Mouse (Mus musculus) B cell, adult (primary cell): ENCODE results near the gene Rsph1. TPM values are rescaled to one million over a fixed set of nuclear protein-coding genes. Genes with fewer than 3 reads are reported as not detected.

ENCODE experiments used
- total RNA-seq: library from RNA; stranded (reverse); gene quantifications from 4 replicates; pipeline ENCODE4 v1.2.4, GENCODE M21; 2023; ENCODE audit not compliant: inconsistent age

Rsph1 gene
- total RNA-seq: 0.54 to 1.3 TPM (median 0.83 TPM) in 3 of 4 replicates, not detected in the other

DNA sequence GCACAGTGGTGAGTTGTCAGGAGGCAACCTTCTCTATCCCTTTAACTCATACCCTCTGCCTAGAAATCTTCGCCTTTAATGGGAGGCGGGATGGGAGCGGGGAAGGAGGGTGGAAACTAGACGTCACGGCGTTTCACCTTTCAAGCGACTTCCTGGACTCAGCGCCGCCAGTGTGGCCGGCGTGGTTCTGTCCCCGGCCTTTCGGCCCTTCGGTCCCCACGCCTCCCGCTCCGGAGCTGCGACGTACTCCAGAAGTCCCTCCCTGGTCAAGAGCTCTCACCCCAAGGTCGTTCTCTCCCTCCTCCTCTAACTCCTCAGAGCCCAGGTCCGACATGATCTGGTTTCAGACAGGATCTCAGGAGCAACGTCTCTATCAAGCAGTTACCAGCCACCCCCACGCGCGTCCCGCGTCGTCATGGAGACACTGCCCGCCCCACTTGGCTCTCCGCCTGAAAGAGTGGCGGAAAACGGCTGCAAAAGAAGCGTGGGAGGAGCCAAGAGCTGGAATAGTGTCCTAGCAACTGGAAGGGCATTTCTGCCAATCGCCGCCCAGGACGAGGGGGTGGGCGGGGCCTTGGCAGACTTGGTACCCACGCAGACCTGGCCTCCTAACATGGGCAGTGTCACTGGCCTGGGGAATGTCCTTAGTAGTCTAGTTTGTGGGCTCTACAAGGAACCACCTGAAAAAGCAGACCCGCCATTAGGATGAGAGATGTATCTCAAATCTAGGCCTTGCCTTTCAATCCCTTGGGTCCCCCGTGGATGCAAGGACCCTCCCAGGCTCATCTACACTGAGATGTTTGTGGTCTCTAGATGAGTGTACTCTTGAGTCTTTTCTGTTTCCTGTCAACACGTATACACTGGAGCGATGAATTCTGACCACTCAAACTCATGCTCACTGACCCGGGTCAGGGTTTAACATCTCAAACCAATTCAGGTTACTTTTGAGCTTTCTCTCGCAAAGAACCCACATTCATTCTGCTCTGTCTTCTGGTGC is at the start of gene Rsph1:
Rsph1 (minus strand) TSS at position 462 of the 997 bp plus-strand sequence.

GRCm38 (mm10) chr17:31286492-31286891 is 9.3 kb upstream of the Rsph1 start, which contains the start of gene Slc37a1:
Gene Slc37a1, plus strand, starts transcription at chr17:31286792.

DNA sequence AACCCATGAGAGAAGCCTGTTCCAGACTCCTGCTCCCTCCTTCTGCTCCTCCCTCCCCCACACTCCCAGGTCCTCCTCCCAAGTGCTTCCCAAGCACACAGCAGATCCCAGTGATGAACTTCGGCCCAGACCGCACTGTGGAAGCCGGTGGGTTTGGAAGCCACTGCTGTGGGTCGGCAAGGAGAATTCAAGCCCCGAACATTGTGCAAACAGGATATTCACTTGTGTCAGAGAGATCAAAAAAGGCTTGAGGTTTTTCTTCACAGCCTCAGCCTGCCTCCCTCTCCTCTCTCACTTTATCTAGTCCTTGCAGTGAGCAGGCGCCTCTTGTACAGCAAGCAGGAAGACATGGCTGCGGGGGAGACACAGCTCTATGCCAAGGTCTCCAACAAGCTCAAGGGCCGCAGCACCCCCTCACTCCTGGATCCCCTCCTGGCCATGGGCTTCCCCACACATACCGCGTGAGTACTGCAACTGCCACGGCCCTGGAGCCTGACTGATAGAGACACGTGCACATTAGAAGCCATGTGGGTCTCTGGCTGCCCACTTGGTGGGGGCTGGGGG is 69.3 kb downstream of the Rsph1 start, which contains the start of gene Ubash3a:
Ubash3a (plus strand) TSS at position 103 of the 564 bp plus-strand sequence.

Other genes with a start within 250 kb of the Rsph1 start
- gene Abcg1, start 219.7 kb downstream of the Rsph1 start, total RNA-seq: 112 to 129 TPM (median 121 TPM) in 4 replicates
- not detected in 4 replicates for gene Tff3, start 147.7 kb downstream of the Rsph1 start, total RNA-seq
- gene Tff2, start 133.1 kb downstream of the Rsph1 start, total RNA-seq: not detected in 4 replicates
- gene Tff1, start 112.1 kb downstream of the Rsph1 start, total RNA-seq: not detected in 4 replicates
- 0.26 to 0.57 TPM (median 0.41 TPM) in 4 replicates for gene Tmprss3, start 78.4 kb downstream of the Rsph1 start, total RNA-seq
- gene Ubash3a, start 69.5 kb downstream of the Rsph1 start, total RNA-seq: 0.39 to 0.93 TPM (median 0.51 TPM) in 3 of 4 replicates, not detected in the other
- gene Slc37a1, start 9.4 kb upstream of the Rsph1 start, total RNA-seq: 31.2 to 38.2 TPM (median 36.9 TPM) in 4 replicates
- gene Pde9a, start 108.8 kb upstream of the Rsph1 start, total RNA-seq: 1.4 TPM in 1 of 4 replicates, not detected in the others
- gene Wdr4, start 242.6 kb upstream of the Rsph1 start, total RNA-seq: 34.8 to 43.2 TPM (median 40.3 TPM) in 4 replicates
- gene Ndufv3, start 242.7 kb upstream of the Rsph1 start, total RNA-seq: 74.6 to 101 TPM (median 90.3 TPM) in 4 replicates